Mouse (Mus musculus): ENCODE results near the gene Erich6b. TPM values are rescaled to one million over a fixed set of nuclear protein-coding genes. Genes with fewer than 3 reads are reported as not detected.
A peak's percentile ranks its signal among the peaks of the same experiment; 100 is the strongest.

Erich6b gene
- polyA plus RNA-seq, 1 experiment from 2014 or later = not detected

- Histone ChIP-seq H3K27me3 (no peaks in the 10 kb centered on the region), H3K4me1 (peaks cover 4% of the 10 kb centered on the region; the same call in 1 of the 2 replicates), H3K4me3 (no peak overlapping the region), H3K4me2 (0 out of 2 replicates have a peak overlapping the region, but pooled peaks have one; percentile 20), H3K9ac (no peak overlapping the region), H3K27ac (no peak overlapping the region), H3K36me3 (no peaks in the 10 kb centered on the region), H3K9me3 (no peaks in the 10 kb centered on the region)
- no peak for ATAC-seq (ENCODE audit: insufficient number of reproducible peaks, low FRiP score, low TSS enrichment, low read depth)
- WGBS = 37% methylated on average over 9 of the region's 9 CpGs
Observed at GRCm38 (mm10) chr14:75646060-75646459, 4.0 kb downstream of the Erich6b start.

DNA sequence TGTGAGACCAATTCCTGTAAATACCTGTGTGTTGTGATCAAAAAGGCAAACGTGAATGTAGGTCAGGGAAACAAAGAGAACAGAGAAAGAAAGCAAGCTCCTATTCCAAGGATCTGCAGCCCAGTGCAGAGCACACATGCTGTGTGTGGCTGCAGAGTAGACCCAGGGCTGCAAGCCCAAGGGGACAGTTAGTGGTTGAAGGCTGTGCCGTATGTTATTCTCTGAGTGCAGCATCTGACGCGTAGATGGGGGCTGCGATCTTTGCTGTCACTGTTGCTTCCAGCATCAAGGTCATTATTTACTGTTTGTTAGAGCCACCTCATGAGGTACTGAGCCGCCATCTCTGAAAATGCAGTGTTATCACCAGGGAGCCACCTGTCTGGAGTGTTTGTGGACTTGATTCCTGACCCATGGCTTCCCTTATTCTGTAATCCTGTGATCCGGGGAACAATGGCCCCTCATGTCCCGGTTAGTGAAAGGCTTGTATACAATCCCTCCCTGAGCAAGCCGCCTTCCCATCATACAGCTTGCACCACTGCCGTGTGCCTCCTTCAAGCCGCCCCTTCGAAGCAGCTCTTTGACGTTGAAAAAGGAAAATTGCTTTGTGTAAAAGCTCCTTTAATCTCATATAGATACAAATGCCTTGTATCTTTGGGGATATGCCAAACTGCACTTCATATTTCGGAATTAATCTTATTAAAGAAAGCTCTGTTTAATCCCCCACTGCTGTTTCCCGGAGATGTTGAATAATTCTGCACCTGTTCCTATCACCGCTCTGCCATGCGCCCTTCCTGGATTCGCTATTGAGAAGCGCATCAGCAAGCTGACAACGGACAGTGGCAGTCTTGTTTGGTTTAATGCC is 5.1 kb downstream of the Erich6b start:
- 69% methylated on average over 20 of the region's 20 CpGs for WGBS
- H3K4me3 ChIP-seq = no peak overlapping the region
- no peak overlapping the region for H3K4me2 ChIP-seq
- ATAC-seq (ENCODE audit: insufficient number of reproducible peaks, low FRiP score, low TSS enrichment, low read depth) = no peak
- H3K9ac ChIP-seq = no peak overlapping the region
- H3K4me1 ChIP-seq = peaks cover 4% of the 10 kb centered on the region; the same call in 1 of the 2 replicates
- no peak overlapping the region for H3K27ac ChIP-seq
- H3K36me3 ChIP-seq = no peaks in the 10 kb centered on the region
- no peaks in the 10 kb centered on the region for H3K27me3 ChIP-seq
- no peaks in the 10 kb centered on the region for H3K9me3 ChIP-seq

- Histone ChIP-seq H3K4me3 (no peak overlapping the region), H3K4me2 (no peak overlapping the region), H3K4me1 (no peaks in the 10 kb centered on the region), H3K36me3 (no peaks in the 10 kb centered on the region), H3K27ac (no peak overlapping the region), H3K9me3 (no peaks in the 10 kb centered on the region), H3K9ac (no peak overlapping the region), H3K27me3 (no peaks in the 10 kb centered on the region)
- WGBS = 50% methylated on average over 6 of the region's 6 CpGs
- no peak for ATAC-seq (ENCODE audit: insufficient number of reproducible peaks, low FRiP score, low TSS enrichment, low read depth)
Observed at GRCm38 (mm10) chr14:75660936-75661335, 18.9 kb downstream of the Erich6b start.

DNA sequence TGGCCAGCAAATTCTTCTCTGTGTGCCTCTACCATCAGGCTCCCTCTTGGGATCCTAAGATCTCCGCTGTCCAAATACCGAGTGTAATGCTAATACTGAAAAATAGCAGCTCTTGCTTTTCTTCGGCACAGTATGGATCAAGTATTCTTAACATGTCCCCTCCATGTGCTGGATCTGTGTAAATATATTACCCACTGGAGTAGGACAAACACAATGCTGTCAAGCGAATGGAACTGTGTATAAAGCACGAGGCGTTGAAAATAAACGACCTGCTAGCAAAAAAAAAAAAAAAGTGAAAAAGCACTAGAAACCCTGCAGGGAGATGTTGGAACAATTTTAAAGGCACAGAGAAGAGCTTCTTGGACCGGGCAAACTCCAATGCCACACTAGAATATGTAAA is 19.5 kb downstream of the Erich6b start:
- H3K36me3 ChIP-seq = no peaks in the 10 kb centered on the region
- ATAC-seq (ENCODE audit: insufficient number of reproducible peaks, low FRiP score, low TSS enrichment, low read depth) = no peak
- no peaks in the 10 kb centered on the region for H3K9me3 ChIP-seq
- H3K4me3 ChIP-seq = no peak overlapping the region
- H3K27me3 ChIP-seq = no peaks in the 10 kb centered on the region
- H3K9ac ChIP-seq = no peak overlapping the region
- no peak overlapping the region for H3K27ac ChIP-seq
- H3K4me1 ChIP-seq = no peaks in the 10 kb centered on the region
- no peak overlapping the region for H3K4me2 ChIP-seq
- WGBS = 56% methylated on average over 8 of the region's 8 CpGs

DNA sequence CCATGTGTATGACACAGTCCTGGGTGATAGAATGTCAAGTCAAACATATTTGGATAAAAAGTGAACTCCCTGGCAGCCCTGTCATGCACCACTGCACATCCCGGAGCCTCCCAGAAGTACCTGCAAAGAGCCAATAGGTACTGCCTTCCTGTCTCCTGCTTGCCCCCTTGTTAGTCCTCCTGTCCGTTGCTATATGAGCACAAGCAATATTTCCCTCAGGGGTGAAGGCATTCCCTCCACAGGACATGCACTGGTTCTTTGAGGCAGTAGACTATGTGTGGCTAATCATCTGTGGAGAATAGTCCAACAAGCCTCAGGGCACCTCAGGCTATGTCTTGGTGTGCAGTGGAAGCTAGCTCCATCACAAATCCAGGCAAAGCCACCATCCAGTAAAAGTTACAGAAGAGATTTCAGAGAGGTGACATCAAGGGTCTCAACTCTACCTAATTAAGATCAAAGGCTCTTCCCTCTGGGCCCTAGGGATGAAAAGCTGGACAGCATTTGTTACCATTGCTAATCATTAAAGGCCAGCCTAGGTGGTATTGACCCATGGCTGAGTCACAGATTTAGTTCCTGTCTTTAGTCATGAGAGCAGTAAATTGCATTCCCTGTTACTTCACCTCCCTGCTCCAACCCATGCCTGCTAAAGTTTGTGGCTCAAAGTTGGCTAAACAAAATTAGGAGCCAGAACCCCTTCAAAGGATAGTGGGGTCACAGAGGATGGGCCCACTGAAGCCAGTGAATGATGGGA is 23.5 kb downstream of the Erich6b start:
- Histone ChIP-seq H3K9me3 (no peaks in the 10 kb centered on the region), H3K27ac (no peak overlapping the region), H3K4me1 (no peaks in the 10 kb centered on the region), H3K4me3 (no peak overlapping the region), H3K4me2 (no peak overlapping the region), H3K9ac (no peak overlapping the region), H3K36me3 (no peaks in the 10 kb centered on the region), H3K27me3 (no peaks in the 10 kb centered on the region)
- no peak for ATAC-seq (ENCODE audit: insufficient number of reproducible peaks, low FRiP score, low TSS enrichment, low read depth)
- WGBS = 55% methylated on average over 2 of the region's 2 CpGs

GRCm38 (mm10) chr14:75669085-75669645 is 27.1 kb downstream of the Erich6b start:
- Histone ChIP-seq H3K4me1 (no peaks in the 10 kb centered on the region), H3K9ac (no peak overlapping the region), H3K27me3 (no peaks in the 10 kb centered on the region), H3K4me3 (no peak overlapping the region), H3K9me3 (no peaks in the 10 kb centered on the region), H3K36me3 (no peaks in the 10 kb centered on the region), H3K4me2 (no peak overlapping the region), H3K27ac (no peak overlapping the region)
- 73% methylated on average over 1 of the region's 1 CpGs for WGBS
- ATAC-seq (ENCODE audit: insufficient number of reproducible peaks, low FRiP score, low TSS enrichment, low read depth) = no peak

DNA sequence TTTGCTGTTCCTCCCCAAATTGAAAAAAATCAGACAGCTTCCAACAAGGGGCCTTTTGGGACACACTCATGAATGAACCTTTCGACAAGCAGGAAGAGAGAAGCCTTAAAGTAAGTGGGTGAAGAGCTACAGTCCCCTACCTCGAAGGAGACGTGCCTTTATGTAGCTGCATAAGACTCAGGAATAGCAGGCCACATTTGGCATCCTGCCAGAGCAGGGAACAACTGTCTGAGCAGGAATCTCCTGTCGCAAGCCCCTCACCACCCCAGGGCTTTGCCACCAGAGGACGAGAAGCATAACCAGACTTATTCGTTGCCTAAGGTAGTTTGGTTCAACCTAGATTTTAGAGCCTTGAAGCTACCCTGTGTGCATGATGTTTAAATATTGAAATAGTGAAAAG is 34.3 kb downstream of the Erich6b start:
- no peaks in the 10 kb centered on the region for H3K9me3 ChIP-seq
- no peaks in the 10 kb centered on the region for H3K36me3 ChIP-seq
- WGBS = 32% methylated on average over 6 of the region's 6 CpGs
- no peak overlapping the region for H3K9ac ChIP-seq
- no peak for ATAC-seq (ENCODE audit: insufficient number of reproducible peaks, low FRiP score, low TSS enrichment, low read depth)
- H3K4me3 ChIP-seq = no peak overlapping the region
- H3K27me3 ChIP-seq = no peaks in the 10 kb centered on the region
- H3K4me2 ChIP-seq = no peak overlapping the region
- no peaks in the 10 kb centered on the region for H3K4me1 ChIP-seq
- H3K27ac ChIP-seq = no peak overlapping the region

DNA sequence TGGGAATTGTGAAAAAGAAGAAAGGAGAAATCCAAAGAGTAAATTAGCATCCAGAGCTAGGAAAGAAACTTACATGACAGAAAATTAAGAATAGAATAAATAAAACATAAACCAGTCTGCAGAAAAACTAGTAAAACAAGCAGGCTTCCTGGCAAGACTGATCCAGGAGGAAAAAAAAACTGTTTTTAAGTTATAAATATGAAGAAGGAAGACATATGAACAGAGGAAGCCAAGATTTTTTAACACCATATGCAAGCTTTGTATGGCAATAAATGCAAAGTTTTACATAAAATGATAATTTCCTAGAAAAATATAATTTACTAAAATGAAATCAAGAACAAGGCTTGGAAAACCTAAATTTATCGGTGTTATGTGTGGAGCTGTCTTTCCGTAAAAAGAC is 48.4 kb downstream of the Erich6b start:
- H3K36me3 ChIP-seq = no peaks in the 10 kb centered on the region
- no peak overlapping the region for H3K4me3 ChIP-seq
- WGBS = 91% methylated on average over 2 of the region's 2 CpGs
- H3K27ac ChIP-seq = no peak overlapping the region
- H3K9ac ChIP-seq = no peak overlapping the region
- no peak for ATAC-seq (ENCODE audit: insufficient number of reproducible peaks, low FRiP score, low TSS enrichment, low read depth)
- H3K4me2 ChIP-seq = no peak overlapping the region
- H3K9me3 ChIP-seq = no peaks in the 10 kb centered on the region
- H3K4me1 ChIP-seq = no peaks in the 10 kb centered on the region
- H3K27me3 ChIP-seq = no peaks in the 10 kb centered on the region

DNA sequence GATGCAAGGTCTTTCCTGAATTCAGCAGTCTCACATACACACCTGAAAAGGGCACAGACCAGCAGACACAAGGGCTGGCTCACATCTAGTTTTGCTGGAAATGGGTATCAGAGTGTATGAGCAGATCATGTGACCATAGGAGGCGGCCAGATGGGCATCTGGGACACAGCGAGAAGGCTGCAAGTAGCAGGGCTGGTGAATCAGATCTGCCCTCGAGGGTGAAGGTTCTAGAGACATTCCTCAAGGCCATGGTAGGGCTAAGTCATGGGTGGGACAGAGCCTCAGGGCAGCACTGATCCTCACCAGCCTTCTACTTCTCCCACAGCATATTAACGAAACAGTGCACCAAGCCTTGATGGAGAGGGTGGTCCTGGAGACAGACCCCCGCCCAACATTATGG is 54.0 kb downstream of the Erich6b start:
- Histone ChIP-seq H3K4me3 (no peak overlapping the region), H3K27ac (no peak overlapping the region; the same call in 1 of the 2 replicates), H3K27me3 (no peaks in the 10 kb centered on the region), H3K4me2 (no peak overlapping the region), H3K9ac (no peak overlapping the region), H3K36me3 (peaks cover 1% of the 10 kb centered on the region), H3K9me3 (no peaks in the 10 kb centered on the region), H3K4me1 (no peaks in the 10 kb centered on the region)
- ATAC-seq (ENCODE audit: insufficient number of reproducible peaks, low FRiP score, low TSS enrichment, low read depth) = no peak
- 74% methylated on average over 5 of the region's 5 CpGs for WGBS

- H3K4me1 ChIP-seq = no peaks in the 10 kb centered on the region
- H3K36me3 ChIP-seq = peaks cover 14% of the 10 kb centered on the region
- WGBS = 60% methylated on average over 1 of the region's 1 CpGs
- no peak overlapping the region for H3K4me3 ChIP-seq
- no peaks in the 10 kb centered on the region for H3K9me3 ChIP-seq
- no peaks in the 10 kb centered on the region for H3K27me3 ChIP-seq
- no peak overlapping the region for H3K4me2 ChIP-seq
- H3K9ac ChIP-seq = no peak overlapping the region
- no peak for ATAC-seq (ENCODE audit: insufficient number of reproducible peaks, low FRiP score, low TSS enrichment, low read depth)
- H3K27ac ChIP-seq = no peak overlapping the region
Observed at GRCm38 (mm10) chr14:75697928-75698327, 55.9 kb downstream of the Erich6b start.

GRCm38 (mm10) chr14:75706647-75707046 is 64.6 kb downstream of the Erich6b start:
- 86% methylated on average over 4 of the region's 4 CpGs for WGBS
- no peak overlapping the region for H3K4me3 ChIP-seq
- no peaks in the 10 kb centered on the region for H3K27me3 ChIP-seq
- no peak overlapping the region for H3K4me2 ChIP-seq
- H3K9me3 ChIP-seq = no peaks in the 10 kb centered on the region
- ATAC-seq (ENCODE audit: insufficient number of reproducible peaks, low FRiP score, low TSS enrichment, low read depth) = no peak
- H3K36me3 ChIP-seq = peaks cover 80% of the 10 kb centered on the region
- no peak overlapping the region for H3K9ac ChIP-seq
- no peaks in the 10 kb centered on the region for H3K4me1 ChIP-seq
- no peak overlapping the region for H3K27ac ChIP-seq

DNA sequence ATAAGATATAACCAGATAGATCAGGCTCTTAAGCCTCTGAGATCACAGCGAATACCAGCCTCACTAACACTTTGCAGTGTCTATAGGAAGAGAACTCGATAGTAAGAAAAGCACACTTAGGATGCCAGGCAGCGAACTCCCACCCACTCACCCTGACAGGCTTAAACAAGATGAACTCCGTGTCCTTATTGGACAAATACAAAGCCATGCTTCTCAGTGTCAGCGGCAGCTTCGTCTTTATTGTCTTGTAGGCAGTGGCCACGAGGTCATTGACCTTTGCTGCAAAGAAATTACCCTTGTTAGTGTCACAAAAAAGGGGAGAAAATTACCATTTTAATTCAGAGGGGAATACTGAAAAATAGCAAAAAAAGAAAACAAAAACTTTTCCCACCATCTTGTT is 65.7 kb downstream of the Erich6b start:
- Histone ChIP-seq H3K4me3 (no peak overlapping the region), H3K36me3 (peaks cover 83% of the 10 kb centered on the region), H3K4me2 (no peak overlapping the region), H3K27ac (no peak overlapping the region), H3K9me3 (no peaks in the 10 kb centered on the region), H3K9ac (no peak overlapping the region), H3K27me3 (no peaks in the 10 kb centered on the region), H3K4me1 (no peaks in the 10 kb centered on the region)
- no peak for ATAC-seq (ENCODE audit: insufficient number of reproducible peaks, low FRiP score, low TSS enrichment, low read depth)
- 72% methylated on average over 7 of the region's 7 CpGs for WGBS
